Mouse (Mus musculus) lung, adult 18-20 months (tissue): ENCODE measurements around the gene Sik3.
A peak's percentile ranks its signal among the peaks of the same experiment; 100 is the strongest.
"Not testable (repeated sequence)": the region's sequence is repeated elsewhere in the genome, so short reads cannot be mapped to it uniquely, and the experiment has no call there.

Experiments
- DNase-seq, 2 experiments: peaks; one replicate each; pipeline ENCODE4 v3.0.0; 2022; ENCODE audit warnings: mixed read lengths in 2 of 2

Sik3 gene

GRCm38 (mm10) chr9:46155026-46155425 is 142.4 kb downstream of the Sik3 start:
- no peak for DNase-seq

GRCm38 (mm10) chr9:46155818-46156217 is 143.2 kb downstream of the Sik3 start:
- DNase-seq = not testable (repeated sequence)

GRCm38 (mm10) chr9:46156711-46157110 is 144.1 kb downstream of the Sik3 start:
- no peak for DNase-seq

- DNase-seq = peak; percentile 75 to 76
Observed at GRCm38 (mm10) chr9:46158273-46158813, 145.7 kb downstream of the Sik3 start.

GRCm38 (mm10) chr9:46163430-46163829 is 150.8 kb downstream of the Sik3 start:
- DNase-seq = peak in 1 of 2 experiments; percentile 21

- DNase-seq = no peak
Observed at GRCm38 (mm10) chr9:46168802-46169201, 156.2 kb downstream of the Sik3 start.

- DNase-seq = no peak
Observed at GRCm38 (mm10) chr9:46172251-46172650, 159.6 kb downstream of the Sik3 start.

GRCm38 (mm10) chr9:46172953-46173352 is 160.3 kb downstream of the Sik3 start:
- no peak for DNase-seq

- no peak for DNase-seq
Observed at GRCm38 (mm10) chr9:46173919-46174318, 161.3 kb downstream of the Sik3 start.

GRCm38 (mm10) chr9:46174770-46175294 is 162.2 kb downstream of the Sik3 start:
- no peak for DNase-seq

GRCm38 (mm10) chr9:46175300-46175699 is 162.7 kb downstream of the Sik3 start:
- DNase-seq = peak; percentile 62 to 69

- peak in 1 of 2 experiments; percentile 30 for DNase-seq
Observed at GRCm38 (mm10) chr9:46175938-46176375, 163.3 kb downstream of the Sik3 start.

- no peak for DNase-seq
Observed at GRCm38 (mm10) chr9:46176613-46177012, 164.0 kb downstream of the Sik3 start.

- no peak for DNase-seq
Observed at GRCm38 (mm10) chr9:46178595-46178994, 166.0 kb downstream of the Sik3 start.

- DNase-seq = no peak
Observed at GRCm38 (mm10) chr9:46181297-46181696, 168.7 kb downstream of the Sik3 start.

- DNase-seq = peak in 1 of 2 experiments; percentile 14
Observed at GRCm38 (mm10) chr9:46184542-46184941, 171.9 kb downstream of the Sik3 start.

GRCm38 (mm10) chr9:46185191-46185590 is 172.6 kb downstream of the Sik3 start:
- DNase-seq = peak in 1 of 2 experiments; percentile 47

- no peak for DNase-seq
Observed at GRCm38 (mm10) chr9:46186387-46186786, 173.8 kb downstream of the Sik3 start.

GRCm38 (mm10) chr9:46188370-46188769 is 175.8 kb downstream of the Sik3 start:
- DNase-seq = no peak

- DNase-seq = no peak
Observed at GRCm38 (mm10) chr9:46188956-46189355, 176.3 kb downstream of the Sik3 start.

GRCm38 (mm10) chr9:46189381-46189780 is 176.8 kb downstream of the Sik3 start:
- no peak for DNase-seq

GRCm38 (mm10) chr9:46191234-46191633 is 178.6 kb downstream of the Sik3 start:
- DNase-seq = no peak

- DNase-seq = no peak
Observed at GRCm38 (mm10) chr9:46191644-46192043, 179.0 kb downstream of the Sik3 start.

GRCm38 (mm10) chr9:46192642-46193041 is 180.0 kb downstream of the Sik3 start:
- no peak for DNase-seq

GRCm38 (mm10) chr9:46194809-46195208 is 182.2 kb downstream of the Sik3 start:
- DNase-seq = no peak
